Mouse (Mus musculus) forebrain, embryonic 10.5 days (tissue): Measurements from ENCODE around the gene Nfat5. TPM values are rescaled to one million over a fixed set of nuclear protein-coding genes. Genes with fewer than 3 reads are reported as not detected.

Source experiments
- DNase-seq: peaks from one replicate; pipeline ENCODE4 v3.0.0-alpha.2; 2017; ENCODE audit warnings: low spot score; ENCODE audit errors: extremely low spot score
- H3K27ac ChIP-seq: fragments of 300-500 bp; sonication (generic); 2 replicates; pipeline ENCODE4 v1.5.1; 2016; ENCODE audit warnings: mild to moderate bottlenecking
- H3K27me3 ChIP-seq: fragments of 300-500 bp; sonication (generic); 2 replicates; pipeline ENCODE4 v1.6.1; 2016; ENCODE audit warnings: mild to moderate bottlenecking; ENCODE audit not compliant: poor library complexity, severe bottlenecking
- H3K36me3 ChIP-seq: fragments of 300-500 bp; sonication (generic); replicated peaks from 2 replicates; pipeline ENCODE4 v1.6.1; 2016; ENCODE audit warnings: mild to moderate bottlenecking, moderate library complexity
- H3K4me1 ChIP-seq: fragments of 300-500 bp; sonication (generic); 2 replicates; pipeline ENCODE4 v1.6.1; 2016
- H3K4me3 ChIP-seq: fragments of 300-500 bp; sonication (generic); 2 replicates; pipeline ENCODE4 v1.5.1; 2016; ENCODE audit warnings: mild to moderate bottlenecking, moderate library complexity
- H3K9me3 ChIP-seq: fragments of 300-500 bp; sonication (generic); 2 replicates; pipeline ENCODE4 v1.6.1; 2016; ENCODE audit warnings: mild to moderate bottlenecking, moderate library complexity
- WGBS: fragments of 180-500 bp; shearing (Covaris S2); methylation state at CpG from one replicate; pipeline ENCODE4 v1.1.7; 2016; 5-methylcytosine and 5-hydroxymethylcytosine counted together
- polyA plus RNA-seq: library from polyadenylated mRNA; unstranded; fragments of >200 nt; fragmentation: Nextera tagmentation; extraction: Ambion mirVana; gene quantifications from 2 replicates; pipeline ENCODE4 v1.2.1, GENCODE M21; 2016

Gene Nfat5
- 7.6 and 7.8 TPM in 2 replicates for polyA plus RNA-seq

DNA sequence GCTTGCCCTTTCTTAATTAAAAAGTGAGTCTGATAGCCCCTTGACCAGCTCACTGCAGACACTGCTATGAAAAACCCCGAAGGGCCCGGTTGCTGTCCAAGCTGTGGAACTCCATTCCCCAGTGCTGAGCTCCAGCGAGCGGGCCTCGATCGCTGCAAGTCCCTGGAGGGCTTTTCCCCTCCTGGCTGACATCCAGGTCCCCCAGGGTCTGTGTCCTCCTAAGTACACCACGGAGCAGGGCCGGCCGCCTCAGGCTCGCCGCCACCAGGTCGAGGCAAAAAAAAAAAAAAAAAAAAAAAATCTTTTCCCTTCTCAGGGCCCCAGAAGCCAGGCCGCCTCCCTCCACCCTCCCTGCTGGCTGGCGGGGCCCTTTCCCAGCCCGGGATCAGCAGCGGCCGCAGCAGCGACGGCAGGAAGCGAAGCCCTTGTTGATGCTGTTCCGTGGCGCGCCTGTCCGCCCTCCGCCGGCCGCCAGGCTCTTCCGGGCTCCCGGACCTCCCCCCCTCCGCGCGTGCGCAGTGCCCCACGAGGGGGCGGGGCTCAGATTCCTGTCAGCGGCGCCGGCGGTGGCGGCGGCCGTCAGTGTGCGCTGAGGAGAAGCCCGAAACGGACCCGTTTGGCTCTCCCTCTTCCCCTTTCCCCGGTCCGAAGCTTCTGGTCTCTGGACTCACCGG, at the start of gene Nfat5:
Gene Nfat5 (plus strand): TSS at position 543 of the 674 bp plus-strand sequence.
- no peaks in the 10 kb centered on the region for H3K9me3 ChIP-seq
- H3K4me1 ChIP-seq, result peaks cover 27% of the 10 kb centered on the region
- no peaks in the 10 kb centered on the region for H3K27me3 ChIP-seq
- H3K36me3 ChIP-seq, result no peaks in the 10 kb centered on the region
- peak within 1 kb of the TSS; percentile 98 for H3K27ac ChIP-seq
- DNase-seq, result peak; percentile 96
- peak within 1 kb of the TSS; percentile 98 for H3K4me3 ChIP-seq
- under 1% methylated on average over 48 of the region's 49 CpGs for WGBS

DNA sequence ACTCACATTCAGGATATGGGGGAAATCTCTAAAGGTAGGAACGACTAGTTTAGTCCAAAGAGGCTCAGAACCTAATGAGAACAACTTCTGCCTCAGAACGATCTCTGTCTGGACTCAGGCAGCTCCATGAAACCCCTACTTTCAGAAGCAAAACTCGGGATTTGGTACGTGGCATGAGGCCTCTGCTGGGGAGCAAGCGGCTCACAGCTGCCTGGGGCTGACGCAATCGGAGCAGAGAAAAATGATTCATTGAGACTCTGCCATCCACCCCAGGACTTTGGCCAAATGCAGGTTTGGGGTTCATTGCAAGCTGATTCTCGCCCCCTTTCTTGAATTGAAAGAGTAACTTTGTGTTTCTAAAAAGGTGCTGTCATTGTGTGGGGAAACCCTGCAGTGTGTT, 49.1 kb upstream of the Nfat5 start:
- Histone ChIP-seq H3K36me3 (no peaks in the 10 kb centered on the region), H3K9me3 (no peaks in the 10 kb centered on the region), H3K27me3 (no peaks in the 10 kb centered on the region), H3K4me1 (no peaks in the 10 kb centered on the region), H3K27ac (no peak overlapping the region), H3K4me3 (no peak overlapping the region)
- DNase-seq, result no peak
- WGBS, result 81% methylated on average over 8 of the region's 8 CpGs

DNA sequence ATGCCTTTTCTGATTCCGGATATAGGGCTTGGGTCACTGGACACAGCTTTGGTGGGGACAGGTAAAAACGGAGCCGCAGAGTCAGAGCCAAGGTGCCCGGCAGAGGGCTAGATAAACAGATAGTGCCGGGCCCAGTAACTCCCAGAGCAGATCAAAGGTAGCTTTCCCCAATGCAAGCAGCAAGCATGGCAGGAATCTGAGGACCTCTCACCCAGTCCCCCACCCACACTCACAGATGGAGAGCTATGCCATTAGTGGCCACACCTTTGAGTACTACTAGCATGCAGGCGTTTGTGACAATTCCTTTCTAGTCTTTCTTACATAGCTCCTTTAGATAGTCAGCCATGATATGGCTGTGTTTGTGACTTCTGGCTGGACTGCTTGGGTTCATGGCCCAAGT, 44.8 kb upstream of the Nfat5 start:
- Histone ChIP-seq H3K27ac (no peak overlapping the region), H3K9me3 (no peaks in the 10 kb centered on the region), H3K4me1 (no peaks in the 10 kb centered on the region), H3K36me3 (no peaks in the 10 kb centered on the region), H3K4me3 (no peak overlapping the region), H3K27me3 (no peaks in the 10 kb centered on the region)
- DNase-seq, result no peak
- WGBS, result 90% methylated on average over 6 of the region's 6 CpGs

DNA sequence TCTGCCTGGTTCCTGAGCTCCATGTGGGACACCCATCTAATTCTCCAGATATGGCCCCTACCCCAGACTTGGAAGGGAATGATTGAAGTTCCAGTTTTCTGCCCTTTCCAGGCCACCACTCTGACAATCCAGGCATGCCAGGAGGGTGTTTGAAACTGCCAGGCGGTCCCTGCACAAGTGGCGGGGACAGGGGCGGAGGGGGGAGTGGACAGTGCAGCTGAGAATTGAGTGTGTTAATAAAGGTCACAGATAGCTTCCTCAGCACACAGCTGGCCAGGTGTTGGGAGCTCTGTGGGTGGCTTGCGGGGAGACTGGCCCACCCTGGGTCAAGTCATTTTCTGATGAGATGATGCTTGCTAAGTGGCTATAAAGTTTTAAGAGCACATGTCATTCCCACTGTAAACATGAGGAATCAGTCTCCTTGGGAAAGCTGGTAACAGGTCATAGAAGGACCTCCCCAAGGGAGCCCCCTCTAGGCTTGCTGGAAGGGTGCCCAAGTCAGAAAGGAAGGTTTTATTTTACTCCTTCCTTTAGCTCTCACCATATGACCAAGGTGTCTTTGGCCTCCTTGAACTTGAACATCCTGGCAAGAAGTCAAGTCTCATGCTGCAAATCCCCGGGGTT, 41.7 kb upstream of the Nfat5 start:
- H3K4me1 ChIP-seq, result no peaks in the 10 kb centered on the region
- no peaks in the 10 kb centered on the region for H3K36me3 ChIP-seq
- H3K9me3 ChIP-seq, result no peaks in the 10 kb centered on the region
- WGBS, result 92% methylated on average over 5 of the region's 5 CpGs
- no peak overlapping the region for H3K4me3 ChIP-seq
- DNase-seq, result no peak
- H3K27ac ChIP-seq, result no peak overlapping the region
- no peaks in the 10 kb centered on the region for H3K27me3 ChIP-seq

DNA sequence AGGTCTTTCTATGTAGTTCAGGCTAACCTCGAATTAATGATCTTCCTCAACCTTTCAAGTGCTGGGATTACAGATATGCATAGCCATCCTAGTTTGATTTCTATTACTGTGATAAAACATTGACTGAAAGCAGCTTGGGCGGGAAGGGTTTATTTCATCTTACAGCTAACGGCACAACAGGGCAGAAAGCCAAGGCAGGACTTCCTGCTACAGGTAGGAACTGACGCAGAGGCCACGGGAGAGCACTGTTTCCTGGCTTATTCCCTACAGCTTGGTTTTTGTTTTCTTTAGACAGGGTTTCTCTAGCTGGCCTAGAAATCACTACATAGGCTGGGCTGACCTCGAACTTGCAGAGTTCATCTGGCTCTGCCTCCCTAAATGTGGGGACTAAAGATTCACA, 40.1 kb upstream of the Nfat5 start:
- WGBS, result 83% methylated on average over 6 of the region's 6 CpGs
- no peak for DNase-seq
- Histone ChIP-seq H3K36me3 (no peaks in the 10 kb centered on the region), H3K27ac (no peak overlapping the region), H3K27me3 (no peaks in the 10 kb centered on the region), H3K4me3 (no peak overlapping the region), H3K4me1 (no peaks in the 10 kb centered on the region), H3K9me3 (no peaks in the 10 kb centered on the region)

DNA sequence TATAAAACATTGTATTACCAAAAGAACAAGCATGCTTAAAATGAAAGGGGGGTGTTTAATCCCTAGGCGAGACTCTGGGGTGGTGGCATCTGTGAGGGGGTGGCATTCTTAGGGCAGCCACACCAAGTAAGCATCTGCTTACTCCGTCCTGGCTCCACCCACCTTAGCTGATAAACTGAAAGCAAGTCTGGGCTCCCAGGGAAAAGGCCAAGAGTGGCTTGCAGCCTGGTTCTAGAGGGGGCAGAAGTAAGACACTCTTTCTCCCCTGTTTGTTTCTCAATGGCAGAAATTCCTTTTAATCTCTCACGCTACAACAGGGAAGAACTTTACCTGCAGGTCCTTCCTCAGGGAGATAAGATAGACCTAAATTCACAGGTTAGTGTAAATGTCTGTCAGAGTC, 38.9 kb upstream of the Nfat5 start:
- WGBS, result 64% methylated on average over 3 of the region's 3 CpGs
- Histone ChIP-seq H3K9me3 (no peaks in the 10 kb centered on the region), H3K36me3 (no peaks in the 10 kb centered on the region), H3K27ac (no peak overlapping the region), H3K4me1 (no peaks in the 10 kb centered on the region), H3K4me3 (no peak overlapping the region), H3K27me3 (no peaks in the 10 kb centered on the region)
- DNase-seq, result no peak

DNA sequence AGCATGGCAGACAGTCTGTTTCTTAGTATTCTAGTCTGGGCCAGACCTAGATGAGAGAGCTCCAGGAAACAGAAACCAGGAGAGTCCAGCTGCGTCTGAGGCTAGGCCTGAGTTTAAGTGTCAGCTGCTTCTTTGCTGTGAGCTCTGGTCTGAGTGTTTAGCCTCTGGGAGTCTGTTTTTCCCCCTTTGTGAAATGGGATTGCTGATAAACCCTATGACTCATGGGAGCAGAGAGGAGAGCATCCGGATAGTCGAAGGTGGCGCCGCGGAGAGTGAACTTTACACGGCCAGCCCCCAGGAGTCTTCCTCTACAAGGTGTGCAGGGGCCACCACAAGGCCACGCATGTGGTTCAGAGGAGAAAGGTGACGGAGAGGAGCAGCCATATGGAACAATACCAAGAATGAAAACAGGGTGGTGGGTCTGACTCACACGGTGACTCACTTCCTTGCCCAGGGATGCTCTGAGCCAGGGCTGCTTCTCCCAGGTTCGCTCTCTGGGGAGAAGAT, 38.3 kb upstream of the Nfat5 start:
- Histone ChIP-seq H3K27ac (no peak overlapping the region), H3K4me1 (no peaks in the 10 kb centered on the region), H3K4me3 (no peak overlapping the region), H3K9me3 (no peaks in the 10 kb centered on the region), H3K27me3 (no peaks in the 10 kb centered on the region), H3K36me3 (no peaks in the 10 kb centered on the region)
- DNase-seq, result no peak
- 86% methylated on average over 11 of the region's 11 CpGs for WGBS

DNA sequence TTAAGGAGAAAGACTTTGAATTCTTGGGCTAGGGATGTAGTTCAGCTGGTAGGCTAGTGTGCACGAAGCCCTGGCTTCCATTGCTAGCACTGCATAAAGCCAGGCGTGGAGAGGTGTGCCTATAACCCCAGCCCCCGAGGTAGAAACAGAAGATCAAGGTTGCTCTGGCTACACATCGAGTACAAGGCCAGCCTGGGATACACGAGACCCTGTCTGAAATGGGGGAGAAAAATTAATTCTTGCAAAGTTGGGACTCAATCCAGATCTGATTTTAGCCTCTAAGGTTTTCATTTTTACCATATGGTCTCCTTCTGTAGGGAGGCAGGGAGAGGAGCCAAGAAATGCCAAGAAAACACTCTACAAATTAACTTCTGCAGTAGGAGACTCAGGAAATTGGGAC, 36.0 kb upstream of the Nfat5 start:
- WGBS, result 84% methylated on average over 5 of the region's 5 CpGs
- Histone ChIP-seq H3K9me3 (no peaks in the 10 kb centered on the region), H3K4me3 (no peak overlapping the region), H3K4me1 (no peaks in the 10 kb centered on the region), H3K27ac (no peak overlapping the region), H3K36me3 (no peaks in the 10 kb centered on the region), H3K27me3 (no peaks in the 10 kb centered on the region)
- DNase-seq, result no peak

DNA sequence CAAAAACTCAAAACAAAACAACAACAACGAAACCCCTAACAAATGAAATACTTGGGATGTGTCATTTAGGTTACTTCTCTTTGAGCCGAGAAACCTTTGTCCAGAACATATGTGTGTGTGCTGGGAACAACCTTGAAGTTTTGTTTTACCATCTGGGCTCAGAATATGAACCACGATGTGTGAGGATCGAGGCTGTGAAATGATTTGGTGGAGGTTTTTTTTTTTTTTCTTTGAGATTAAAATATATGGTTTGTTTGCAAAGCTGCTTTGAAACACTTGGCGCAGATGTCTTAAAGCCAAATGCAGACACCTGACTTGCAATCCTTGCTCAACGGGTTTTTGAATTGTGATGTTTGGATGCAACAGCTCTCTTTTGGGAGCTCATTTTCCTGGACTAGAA, 33.1 kb upstream of the Nfat5 start:
- Histone ChIP-seq H3K27ac (no peak overlapping the region), H3K36me3 (no peaks in the 10 kb centered on the region), H3K4me1 (no peaks in the 10 kb centered on the region), H3K9me3 (no peaks in the 10 kb centered on the region), H3K4me3 (no peak overlapping the region), H3K27me3 (no peaks in the 10 kb centered on the region)
- WGBS, result 94% methylated on average over 6 of the region's 6 CpGs
- no peak for DNase-seq

DNA sequence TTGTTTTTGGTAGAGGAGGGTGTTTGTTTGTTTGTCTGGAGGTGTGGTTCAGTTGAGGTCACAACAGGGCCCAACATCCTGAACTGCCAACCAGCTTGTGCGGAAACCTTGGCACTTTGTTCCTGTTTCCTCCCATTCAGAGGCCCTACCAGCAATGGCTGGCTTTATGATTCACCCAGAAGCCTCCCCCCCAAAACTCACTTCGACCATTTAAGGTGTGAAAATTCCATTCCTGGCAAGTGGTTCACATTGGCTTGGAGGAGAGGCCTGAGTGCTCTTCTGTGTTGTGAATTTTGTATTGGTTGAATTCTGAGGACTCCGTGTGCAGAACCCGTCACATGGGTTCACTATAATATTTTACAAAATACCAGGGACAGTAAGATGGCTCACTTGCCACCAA, 32.1 kb upstream of the Nfat5 start:
- Histone ChIP-seq H3K27ac (no peak overlapping the region), H3K4me1 (peaks cover 9% of the 10 kb centered on the region), H3K36me3 (no peaks in the 10 kb centered on the region), H3K9me3 (no peaks in the 10 kb centered on the region), H3K27me3 (no peaks in the 10 kb centered on the region), H3K4me3 (no peak overlapping the region)
- WGBS, result 90% methylated on average over 4 of the region's 4 CpGs
- no peak for DNase-seq

DNA sequence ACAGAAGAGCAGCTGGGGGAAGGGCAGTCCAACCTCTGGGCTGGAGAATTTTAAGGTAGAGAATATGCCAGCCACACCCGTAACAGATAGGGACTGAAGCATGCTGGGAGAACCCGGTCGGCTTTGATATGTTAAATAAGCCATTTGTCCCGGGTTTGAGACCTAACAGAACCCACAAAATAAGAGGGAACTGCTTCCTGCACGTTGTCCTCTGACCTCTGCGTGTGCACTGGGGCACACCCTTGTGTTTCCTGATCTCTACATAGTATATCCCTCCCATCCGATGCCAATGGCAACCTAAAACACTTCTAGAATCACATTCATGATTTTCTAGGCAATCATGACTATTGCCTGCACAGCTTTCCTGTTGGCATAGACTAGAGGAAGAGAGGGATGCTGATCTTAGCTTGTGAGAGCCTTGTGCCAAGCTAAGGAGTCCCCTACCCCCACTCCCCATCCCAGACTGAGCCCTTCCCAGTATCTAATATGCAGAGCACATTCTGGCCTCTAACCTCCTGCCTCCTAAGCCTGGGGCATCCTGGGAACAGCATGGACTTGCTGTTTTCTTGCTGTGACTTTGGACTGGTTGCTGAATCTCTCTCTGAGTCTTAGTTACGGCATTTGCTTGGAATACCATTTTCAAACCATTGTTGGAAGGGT, 31.1 kb upstream of the Nfat5 start:
- 82% methylated on average over 8 of the region's 8 CpGs for WGBS
- Histone ChIP-seq H3K27me3 (no peaks in the 10 kb centered on the region), H3K27ac (no peak overlapping the region), H3K4me3 (no peak overlapping the region), H3K9me3 (no peaks in the 10 kb centered on the region), H3K36me3 (no peaks in the 10 kb centered on the region), H3K4me1 (peaks cover 9% of the 10 kb centered on the region)
- no peak for DNase-seq

DNA sequence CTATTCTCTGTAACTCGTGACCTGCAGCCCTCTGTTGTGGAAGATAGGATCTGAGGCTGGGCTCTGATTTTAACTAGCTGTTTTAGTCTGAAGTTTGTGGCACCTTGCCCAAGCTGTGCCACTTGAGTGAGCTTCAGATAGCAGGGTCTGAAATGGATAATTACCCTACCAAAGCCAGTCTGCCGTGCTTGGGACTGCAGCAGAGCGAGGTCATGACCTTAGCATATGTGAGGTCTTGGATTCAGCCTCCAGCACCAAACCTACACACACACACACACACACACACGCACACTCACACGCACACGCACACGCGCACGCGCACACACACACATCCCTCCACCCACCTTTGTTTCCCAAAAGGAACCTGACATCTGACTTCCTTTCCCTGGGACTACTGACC, 27.5 kb upstream of the Nfat5 start:
- DNase-seq, result no peak
- Histone ChIP-seq H3K27ac (0 out of 2 replicates have a peak overlapping the region, but pooled peaks have one; percentile 15), H3K4me3 (no peak overlapping the region), H3K9me3 (no peaks in the 10 kb centered on the region), H3K27me3 (no peaks in the 10 kb centered on the region), H3K36me3 (no peaks in the 10 kb centered on the region), H3K4me1 (peaks cover 9% of the 10 kb centered on the region)
- 76% methylated on average over 10 of the region's 10 CpGs for WGBS

DNA sequence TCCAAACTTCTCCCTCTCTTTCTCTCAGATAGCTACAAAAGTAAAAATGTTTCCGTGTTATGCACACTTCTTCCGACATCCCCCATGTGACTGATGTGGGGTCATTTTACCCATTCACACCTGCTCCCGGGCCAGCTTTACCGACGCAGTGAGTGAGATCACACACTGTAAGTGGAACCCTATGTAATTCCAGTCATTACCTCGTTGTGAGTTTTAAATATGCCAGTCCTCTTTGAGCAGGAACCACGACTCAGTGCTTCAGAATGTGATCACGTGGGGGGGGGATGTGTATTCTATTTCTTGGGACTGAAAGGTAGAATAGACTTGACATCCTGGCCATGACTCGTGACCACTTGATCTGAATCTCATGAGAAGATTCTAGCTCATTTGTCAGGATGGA, 24.8 kb upstream of the Nfat5 start:
- peaks cover 9% of the 10 kb centered on the region for H3K4me1 ChIP-seq
- WGBS, result 84% methylated on average over 9 of the region's 9 CpGs
- H3K27ac ChIP-seq, result no peak overlapping the region
- no peaks in the 10 kb centered on the region for H3K36me3 ChIP-seq
- DNase-seq, result no peak
- H3K27me3 ChIP-seq, result no peaks in the 10 kb centered on the region
- H3K4me3 ChIP-seq, result no peak overlapping the region
- H3K9me3 ChIP-seq, result no peaks in the 10 kb centered on the region
